Mouse (Mus musculus): ENCODE results near the gene Amfr.

Gene Amfr

DNA sequence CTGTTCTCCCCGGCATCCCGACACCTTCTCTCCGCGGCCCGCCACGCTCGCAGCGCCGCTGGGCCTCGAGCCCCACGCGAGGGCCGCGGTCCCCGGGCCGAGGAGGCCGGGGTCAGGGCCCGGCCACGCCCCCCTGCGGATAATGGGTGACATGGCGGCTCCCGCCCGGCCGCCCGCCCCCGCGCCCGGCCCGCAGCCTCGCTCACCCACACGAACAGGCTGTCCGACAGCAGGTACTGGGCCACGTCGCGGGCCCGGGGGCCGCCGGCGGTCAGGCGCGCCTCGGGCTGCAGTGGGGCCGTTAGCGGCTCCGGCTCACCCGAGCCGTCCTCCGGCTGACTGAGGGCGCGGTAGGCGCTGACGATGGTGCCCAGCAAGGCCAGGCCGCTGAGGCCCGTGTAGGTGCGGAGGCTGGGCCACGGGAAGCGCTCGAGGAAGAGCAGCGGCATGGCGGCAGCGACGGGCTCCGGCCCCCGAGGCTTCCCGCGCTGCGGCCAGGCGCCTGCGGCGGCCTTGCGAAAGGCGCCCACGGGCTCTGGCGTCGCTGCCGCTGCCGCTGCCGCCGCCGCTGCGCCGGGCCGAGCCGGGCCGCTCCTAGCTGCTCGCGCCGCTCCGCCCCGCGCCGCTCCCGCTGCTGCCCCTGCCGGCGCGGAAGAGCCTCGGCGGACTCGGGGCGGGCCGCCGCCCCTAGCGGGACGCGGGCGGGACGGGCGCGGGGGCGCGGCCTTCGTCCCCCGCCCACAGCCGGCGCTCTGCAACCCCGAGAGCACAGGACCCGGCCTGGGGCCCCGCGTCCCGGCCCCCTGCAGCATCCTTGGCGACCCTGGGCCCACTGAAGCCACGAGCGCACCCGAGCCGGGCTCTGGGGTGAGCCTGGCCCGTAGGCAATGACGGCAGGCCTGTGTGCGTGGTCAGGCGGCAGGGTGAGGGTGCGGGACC lies at the start of gene Amfr:
Gene Amfr, minus strand, starts transcription at position 830 of the 939 bp plus-strand sequence.
- peak; percentile 58 for DNase-seq (ENCODE audit: low read depth)

DNA sequence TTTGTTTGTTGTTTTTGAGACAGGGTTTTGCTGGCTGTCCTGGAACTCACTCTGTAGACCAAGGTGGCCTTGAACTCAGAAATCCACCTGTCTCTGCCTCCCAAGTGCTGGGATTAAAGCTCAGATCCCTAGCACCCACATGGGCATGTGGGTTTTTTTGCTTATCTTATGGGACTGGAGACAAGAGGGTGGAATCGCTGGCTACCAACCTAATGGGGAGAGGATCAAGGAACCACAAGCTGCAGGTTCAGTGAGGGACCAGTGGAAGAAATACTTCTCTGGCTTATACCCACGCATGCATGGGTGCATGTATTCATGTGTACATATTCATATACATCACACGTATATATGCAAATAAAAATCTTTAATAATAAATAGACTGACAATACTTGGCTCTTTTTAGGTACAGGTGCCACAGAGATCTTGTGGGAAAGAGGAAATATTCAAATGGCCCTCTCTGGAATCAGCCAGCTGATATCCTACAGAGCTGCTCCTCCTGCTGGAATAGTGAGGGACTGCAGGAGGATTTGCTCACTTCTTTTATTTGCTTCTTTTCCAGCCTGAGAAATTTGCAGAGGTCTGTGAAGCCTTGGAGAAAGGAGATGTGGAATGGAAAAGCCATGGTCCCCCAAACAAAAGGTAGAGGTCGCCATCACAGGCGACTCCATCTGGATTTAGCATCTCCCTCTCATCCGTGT lies 44.7 kb upstream of the Amfr start:
- DNase-seq (ENCODE audit: low read depth): no peak

DNA sequence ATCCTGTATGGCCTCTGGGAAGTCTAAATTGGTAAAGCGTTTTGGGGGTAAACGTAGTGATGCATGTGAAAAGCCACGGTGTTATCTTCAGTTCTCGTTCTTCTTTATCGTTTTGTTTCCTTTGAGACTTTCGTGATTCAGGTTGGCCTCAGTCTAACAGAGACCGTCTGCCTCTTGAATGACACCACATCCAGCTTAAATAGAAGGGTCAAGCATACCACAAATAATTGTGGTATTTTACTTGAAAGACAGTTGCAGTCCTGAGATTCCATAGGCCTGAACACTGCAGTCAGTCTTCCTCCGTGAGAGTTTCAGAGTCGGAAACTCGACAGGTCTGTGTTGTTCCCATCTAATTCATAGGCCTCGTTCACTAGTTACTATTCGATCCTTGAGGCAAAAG lies 40.1 kb upstream of the Amfr start:
- DNase-seq (ENCODE audit: low read depth): no peak

DNA sequence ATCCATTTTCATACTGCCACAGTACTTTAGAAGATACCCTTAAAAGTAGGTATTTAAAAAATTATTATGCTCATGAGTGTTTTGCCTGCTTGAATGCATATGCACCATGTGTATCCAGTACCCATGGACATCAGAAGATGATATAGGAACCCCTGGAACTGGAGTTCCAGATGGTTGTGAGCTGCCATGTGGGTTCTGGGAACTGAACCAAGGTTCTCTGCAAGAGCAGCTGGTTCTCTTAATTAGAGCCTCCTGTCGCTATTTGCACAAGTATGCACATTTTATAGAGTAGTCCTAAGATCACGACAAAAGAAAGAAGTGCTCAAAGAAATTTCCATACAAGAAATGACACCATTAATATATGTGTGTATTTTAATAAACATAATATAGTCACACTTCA lies 35.2 kb upstream of the Amfr start:
- no peak for DNase-seq (ENCODE audit: low read depth)

DNA sequence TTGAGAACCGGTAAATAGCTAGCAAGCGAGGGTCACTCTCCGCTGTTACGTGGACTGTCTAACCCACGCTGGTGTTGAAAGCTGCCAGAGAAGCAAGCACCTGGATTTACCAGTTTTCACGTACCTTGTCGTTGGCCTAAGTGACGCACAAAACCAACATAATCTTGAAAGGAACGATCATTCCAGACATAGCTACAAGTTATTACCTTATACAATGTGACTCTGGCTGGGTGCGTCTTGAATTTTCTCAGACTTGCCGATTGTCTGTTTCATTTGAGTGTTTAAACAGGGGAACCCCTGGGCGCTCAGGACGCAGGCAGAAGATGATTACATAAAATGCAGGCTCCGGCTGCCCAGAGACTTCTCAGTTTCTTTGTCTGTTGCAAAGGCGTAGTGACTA lies 25.2 kb upstream of the Amfr start:
- peak; percentile 24 for DNase-seq (ENCODE audit: low read depth)

DNA sequence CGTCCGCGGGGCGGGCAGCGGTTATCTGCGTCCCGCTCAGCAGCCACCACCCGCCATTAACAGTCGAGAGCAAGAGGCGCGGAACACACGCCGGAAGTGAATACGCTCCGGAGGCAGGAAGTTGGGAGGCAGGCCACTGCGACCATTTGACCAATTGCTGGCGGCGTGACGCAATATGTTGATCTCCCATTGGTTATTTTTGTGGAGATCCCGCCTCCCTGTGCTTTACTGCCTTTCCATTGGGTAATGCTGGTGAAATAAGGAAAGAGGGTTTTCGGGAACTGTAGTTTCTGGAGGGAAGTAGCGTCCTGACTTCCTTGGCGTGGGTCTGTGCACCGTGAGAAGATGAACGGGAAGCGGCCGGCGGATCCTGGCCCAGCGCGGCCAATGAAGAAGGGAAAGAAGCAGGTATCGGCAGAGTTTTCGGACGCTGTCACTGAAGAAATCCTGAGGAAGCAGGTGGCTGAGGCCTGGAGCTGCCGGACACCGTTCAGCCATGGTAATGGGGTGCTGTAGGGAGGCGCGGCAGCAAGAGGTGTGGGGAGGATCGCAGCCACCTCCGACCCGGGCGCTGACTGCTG lies 24.4 kb upstream of the Amfr start, which contains the start of the genes Nudt21 and Ogfod1:
Gene Nudt21, minus strand, starts transcription at position 88 of the 581 bp plus-strand sequence.
Gene Ogfod1, plus strand, starts transcription at position 255 of the 581 bp plus-strand sequence.
- peak; percentile 99 for DNase-seq (ENCODE audit: low read depth)

DNA sequence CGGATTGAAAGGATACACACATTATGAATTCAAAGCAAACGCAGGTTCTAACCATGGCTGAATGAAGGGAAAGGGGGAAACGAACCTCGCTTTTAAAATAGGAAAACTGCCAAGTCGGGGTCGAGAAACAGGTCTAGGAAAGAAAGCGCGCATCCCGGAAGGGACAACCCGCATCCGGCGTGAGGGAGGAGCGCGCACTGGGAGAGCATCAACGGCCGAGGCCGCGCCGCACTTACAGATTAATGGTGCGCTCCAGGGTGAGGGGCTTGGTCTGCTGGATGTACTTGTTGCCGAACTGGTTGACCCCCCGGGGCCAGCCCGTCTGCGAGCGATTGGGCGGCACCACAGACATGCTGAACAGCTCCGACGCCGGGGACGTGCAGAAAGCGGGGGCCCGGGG lies 23.9 kb upstream of the Amfr start:
- peak; percentile 62 for DNase-seq (ENCODE audit: low read depth)

DNA sequence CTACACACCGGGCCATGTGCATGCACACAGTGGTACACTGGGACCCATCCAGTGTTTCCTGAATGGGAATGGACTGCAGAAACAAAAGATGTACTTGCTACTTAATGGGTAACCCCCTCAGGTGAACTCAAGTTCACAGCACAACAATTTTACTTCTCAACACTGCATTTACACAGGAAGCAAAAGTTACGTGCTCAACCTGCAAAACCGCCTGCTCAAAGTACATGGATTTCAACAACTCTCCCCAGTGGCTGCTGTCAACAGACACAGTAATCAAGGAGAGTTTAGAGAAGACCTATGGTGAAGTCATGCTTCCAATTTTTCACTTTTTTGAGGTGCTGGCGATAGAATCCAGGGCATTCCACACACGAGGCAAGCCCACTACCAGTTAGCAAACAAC lies 22.6 kb upstream of the Amfr start:
- no peak for DNase-seq (ENCODE audit: low read depth)

DNA sequence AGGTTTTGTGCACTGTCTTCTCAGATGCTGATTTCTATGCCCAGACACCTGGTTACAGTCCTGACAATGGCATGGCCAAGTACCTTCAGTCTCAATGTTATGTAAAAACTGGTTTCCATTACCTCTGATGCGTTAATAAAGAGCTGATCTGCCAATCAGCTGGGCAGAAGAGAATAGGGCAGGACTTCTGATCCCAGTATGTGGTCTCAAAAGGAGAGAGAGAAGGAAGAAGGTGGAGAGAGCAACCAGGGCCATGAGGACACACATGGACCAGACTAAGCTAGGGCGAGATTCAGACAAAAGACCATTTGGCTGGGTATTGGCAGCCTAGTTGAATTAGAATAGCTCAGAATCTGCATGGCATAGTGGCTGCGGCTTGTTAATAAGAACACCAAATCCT lies 21.0 kb upstream of the Amfr start:
- no peak for DNase-seq (ENCODE audit: low read depth)

DNA sequence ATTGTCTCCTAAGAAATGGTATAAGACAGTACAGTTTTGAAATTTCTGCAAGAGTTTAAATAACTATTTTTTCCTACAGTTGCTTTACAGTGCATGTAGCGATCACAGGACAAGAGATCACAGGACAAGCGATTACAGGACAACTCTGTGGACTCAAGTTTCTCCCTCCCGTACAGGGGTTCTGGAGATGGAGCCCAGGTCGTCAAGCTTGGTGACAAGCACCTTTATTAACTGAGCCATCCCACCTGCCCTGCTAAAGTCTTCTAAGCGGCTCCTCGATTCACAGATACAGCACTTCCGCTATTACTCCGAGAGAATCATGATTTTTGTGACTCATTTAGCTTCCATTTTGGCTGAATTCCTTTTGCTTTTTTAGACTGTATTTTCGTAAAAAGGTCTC lies 17.1 kb upstream of the Amfr start:
- DNase-seq (ENCODE audit: low read depth): no peak

DNA sequence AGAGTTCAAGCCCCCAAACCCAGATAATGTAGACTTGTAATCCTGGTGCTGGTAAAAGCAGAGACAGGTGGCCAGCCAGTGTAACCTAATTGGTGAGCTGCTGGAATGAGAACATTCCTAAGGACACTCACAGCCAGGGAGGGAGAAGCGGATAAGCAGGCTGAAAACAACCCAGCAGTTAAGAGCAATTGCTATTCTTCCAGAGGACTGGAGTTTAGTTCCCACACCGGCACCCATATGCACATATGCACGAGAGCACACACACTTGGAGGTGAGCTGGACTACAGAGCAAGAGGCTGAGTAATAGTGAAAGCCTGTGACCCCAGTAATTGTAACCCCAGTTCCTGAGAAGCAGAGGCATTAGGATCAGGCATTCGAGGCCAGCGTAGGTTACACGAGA lies 11.3 kb upstream of the Amfr start:
- DNase-seq (ENCODE audit: low read depth): no peak

DNA sequence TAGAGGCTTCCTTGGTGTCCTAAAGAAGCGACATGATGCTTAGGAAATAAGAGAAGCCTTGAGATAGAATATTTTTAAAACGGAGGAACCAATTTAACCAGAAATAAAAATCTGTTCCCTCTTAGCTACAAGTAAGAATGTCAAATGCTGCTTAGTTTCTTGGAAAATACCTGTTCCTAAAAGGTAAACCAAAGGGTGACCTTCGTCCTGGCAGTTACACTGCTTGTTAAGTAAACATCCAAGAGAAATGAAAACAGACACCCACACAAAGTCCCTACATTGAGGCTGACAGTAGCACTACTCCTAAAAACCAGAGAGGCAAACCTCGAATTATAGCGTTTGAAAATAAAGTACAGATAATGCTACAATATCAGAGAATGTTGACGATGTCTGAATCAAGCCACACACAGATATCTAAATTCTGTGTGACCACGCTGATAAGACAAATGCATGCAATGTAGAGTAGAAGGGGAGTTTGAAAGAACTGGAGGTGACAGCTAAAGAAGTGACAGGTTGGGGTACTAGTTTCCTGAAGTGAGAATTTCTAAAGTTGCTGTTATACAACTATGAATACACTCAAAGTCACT lies 477 bp upstream of the Amfr start:
- DNase-seq (ENCODE audit: low read depth): peak; percentile 32

DNA sequence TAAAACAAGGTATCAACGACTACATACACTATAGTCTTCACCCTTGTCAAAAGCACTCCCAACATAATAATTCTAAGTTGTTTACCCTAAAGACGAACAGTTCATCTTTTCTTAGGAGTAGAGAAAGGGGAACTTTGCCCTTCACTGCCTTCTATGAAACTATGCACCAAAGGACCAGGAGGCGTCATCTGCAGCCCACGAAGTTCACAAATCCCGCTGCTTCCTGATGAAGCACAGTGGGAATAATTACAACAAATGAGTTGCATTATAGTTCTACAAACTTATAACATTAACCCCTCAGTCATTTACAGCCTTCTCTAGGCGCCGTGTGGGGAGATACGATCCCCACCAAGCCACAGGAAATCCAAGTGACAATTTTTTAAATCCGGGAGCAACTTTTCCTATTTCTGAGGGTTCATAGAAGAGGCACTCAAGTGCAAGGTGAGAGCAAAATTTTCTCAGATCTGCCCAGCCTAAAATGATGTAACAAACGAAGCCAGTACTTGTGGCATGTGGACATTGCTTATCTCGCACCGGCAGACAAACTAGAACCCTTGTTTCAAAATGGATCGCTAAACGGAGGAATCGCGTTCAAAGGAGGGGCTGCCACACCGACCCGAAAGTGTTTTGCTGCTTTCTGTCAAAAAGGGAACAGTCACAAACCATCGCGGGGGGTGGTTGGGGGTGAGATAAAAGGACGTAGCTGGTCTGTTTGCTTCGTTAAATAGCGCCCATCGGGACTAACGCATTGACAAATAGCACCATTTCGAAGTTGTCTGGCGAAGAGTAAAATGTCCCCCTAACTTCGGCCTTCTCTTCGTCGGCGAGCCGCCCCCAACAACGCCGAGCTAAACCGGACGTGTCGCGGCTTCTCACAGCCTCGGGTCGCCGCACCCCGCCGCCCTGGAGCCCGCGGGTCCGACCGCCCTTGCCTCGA lies 1.3 kb downstream of the Amfr start:
- DNase-seq (ENCODE audit: low read depth): peak; percentile 58

DNA sequence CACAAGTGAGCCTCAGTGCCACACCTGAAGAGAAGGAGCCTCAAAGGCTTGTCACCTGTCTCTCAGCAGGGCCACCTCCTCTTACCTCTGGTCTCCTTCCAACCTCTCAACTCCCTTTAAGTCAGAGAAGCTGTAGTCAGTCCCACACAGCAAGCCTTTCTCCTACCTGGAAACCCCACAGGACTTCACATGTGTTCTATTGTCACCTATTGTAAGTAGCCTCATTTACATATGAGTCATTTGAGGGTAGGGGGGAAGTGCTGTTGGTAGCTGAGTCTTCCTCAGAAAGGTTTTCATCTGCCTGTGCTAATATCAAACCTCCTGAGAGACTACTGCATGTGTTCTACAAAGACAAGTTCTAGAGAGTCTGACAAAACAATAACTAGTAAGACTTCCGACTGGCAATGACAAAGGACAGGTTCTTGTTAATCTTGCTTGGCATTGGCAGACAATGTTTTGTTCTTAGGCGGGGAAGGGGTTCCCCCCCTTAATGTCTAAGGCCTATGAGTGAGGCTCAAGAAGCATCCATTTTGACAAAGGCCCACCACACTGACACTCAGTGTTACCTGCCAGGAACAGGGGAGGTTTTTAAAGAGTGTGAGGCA lies 2.4 kb downstream of the Amfr start:
- DNase-seq (ENCODE audit: low read depth): peak; percentile 23

DNA sequence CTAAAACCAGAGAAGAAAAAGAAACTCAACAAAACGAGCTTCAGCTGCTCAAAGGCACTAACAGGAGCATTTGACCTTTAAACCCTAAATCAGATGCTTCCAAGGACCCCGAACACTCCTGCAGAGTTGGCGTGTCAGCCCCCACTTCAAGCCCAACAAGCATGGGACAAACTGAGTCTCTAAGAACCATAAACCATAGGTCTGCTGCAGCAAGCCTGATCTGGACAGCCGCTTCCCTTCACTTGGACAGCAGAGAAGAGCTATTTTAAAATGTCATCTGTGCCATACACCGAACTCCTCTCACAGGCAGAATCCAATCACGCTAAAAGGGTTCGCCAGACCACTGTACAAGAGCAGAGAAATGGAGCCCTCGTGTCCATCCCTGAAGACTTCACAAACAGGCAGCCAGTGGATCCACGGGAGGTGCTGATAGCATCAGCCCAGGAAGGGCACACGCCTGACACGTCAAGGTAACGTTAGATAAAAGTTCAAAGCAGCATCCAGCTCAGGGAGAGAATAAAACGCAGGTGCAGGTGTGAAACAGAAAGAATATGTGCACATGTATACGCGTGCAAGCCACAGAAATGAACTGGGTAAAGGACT lies 3.3 kb downstream of the Amfr start:
- no peak for DNase-seq (ENCODE audit: low read depth)

DNA sequence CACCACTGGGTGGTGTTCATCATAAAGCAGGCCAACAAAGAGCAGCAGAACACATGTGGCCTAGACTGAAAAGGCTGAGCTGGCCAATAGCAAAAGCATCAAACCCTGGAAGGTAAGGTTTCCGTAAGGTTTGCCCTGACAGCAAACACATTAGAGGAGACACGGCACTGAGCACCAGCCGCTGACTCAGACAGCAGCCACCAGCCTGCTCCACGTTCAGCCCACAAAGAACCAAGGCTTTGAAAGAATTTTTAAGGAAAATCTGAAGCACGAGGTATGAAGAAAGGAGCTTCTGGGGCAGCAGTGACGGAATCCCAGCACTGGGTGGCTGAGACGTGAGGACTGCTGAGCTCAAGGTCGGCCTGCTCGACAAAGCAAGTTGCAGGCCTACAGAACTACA lies 8.5 kb downstream of the Amfr start:
- no peak for DNase-seq (ENCODE audit: low read depth)

DNA sequence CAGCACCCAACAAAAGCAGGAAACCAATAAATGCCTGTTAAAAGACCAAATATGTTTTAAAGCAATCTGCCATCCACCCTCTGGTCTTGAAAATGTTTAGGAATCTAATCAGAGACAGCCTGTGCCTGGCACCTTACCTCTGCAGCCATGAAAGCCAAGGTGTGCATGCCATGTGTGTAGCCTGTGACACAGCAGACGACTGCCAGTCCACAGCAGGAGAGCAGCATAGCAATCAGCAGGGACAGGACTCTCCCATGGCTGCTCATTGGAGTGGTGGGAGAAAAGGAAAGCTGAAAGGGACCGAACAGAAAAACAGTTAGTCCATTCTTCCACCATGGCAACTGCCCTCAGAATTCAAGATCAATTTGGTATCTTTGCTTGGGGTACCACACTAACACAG lies 13.7 kb downstream of the Amfr start:
- DNase-seq (ENCODE audit: low read depth): no peak

DNA sequence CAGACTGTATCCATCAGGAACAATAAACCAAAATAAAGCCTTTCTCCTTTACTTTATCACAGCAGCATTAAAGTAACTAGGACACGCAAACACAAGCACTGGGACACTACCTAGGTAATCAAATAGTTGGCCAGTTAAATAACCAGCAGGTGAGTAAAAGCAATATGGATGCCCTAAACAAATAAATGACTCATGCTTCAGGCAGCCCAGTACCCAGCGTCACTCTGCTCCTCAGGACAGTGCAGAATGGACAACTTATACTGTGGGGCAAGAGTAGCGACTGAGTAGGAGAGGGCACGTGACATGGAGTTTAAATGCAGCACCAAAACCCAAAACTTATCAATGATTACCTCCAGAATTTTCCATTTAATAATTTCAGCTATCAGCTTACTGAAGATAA lies 22.9 kb downstream of the Amfr start:
- DNase-seq (ENCODE audit: low read depth): no peak

DNA sequence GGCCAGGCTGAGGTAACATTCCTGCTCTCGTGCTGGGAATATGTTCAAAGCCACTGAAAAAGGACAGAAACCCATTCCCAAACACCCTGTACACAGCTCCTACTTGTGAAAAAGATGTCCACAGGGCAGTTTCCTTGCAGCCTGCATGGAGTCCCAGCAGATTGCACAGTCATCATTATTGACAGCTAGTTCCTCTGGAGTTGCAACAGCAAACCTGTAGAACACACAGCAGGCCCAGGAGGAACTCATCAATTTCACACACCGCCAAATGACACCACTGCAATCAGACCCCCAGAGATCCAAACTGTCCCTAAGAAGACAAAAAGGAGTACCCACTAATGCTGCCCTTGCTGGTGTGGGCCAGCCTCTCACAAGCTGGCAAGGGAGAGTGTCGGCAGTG lies 27.9 kb downstream of the Amfr start:
- no peak for DNase-seq (ENCODE audit: low read depth)

DNA sequence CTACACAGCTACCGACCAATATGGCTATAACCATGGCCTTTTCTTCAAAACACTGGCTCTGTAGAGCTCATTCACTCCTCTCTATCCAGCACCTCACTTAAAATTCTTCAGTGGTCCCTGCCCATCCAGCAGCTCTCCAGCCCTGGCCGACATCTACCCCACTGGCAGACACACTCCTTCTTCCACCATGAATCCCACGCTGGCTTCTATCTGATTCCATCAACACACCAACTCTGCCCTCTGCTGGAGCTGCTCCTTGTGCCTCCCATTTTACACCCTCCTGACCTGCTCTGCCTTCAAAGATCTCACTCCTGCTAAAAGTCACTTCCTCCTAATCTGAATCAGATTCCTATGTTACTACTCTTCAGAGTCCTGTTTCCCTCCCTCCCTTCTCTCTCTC lies 28.8 kb downstream of the Amfr start:
- no peak for DNase-seq (ENCODE audit: low read depth)
